Mouse (Mus musculus) ES-E14 (cell line): ENCODE results near the gene Tnrc6c. TPM values are rescaled to one million over a fixed set of nuclear protein-coding genes. Genes with fewer than 3 reads are reported as not detected.

Experiments used
- DNase-seq: peaks from one replicate; pipeline ENCODE4 v3.0.0-alpha.2; 2013; ENCODE audit warnings: low read depth, low spot score
- H3K27ac ChIP-seq: 2 replicates; pipeline ENCODE4 v1.5.1; 2012; ENCODE audit warnings: low read depth, mild to moderate bottlenecking, low read length, moderate library complexity, mixed read lengths; ENCODE audit not compliant: poor library complexity, insufficient read depth, severe bottlenecking
- H3K36me3 ChIP-seq: 2 replicates; pipeline ENCODE4 v1.6.1; 2012; ENCODE audit warnings: mild to moderate bottlenecking, low read length, moderate library complexity, mixed read lengths; ENCODE audit not compliant: control insufficient read depth, poor library complexity, insufficient read depth, severe bottlenecking
- H3K4me1 ChIP-seq, 2 experiments: fragments of 150-350 bp in 1 of 2; sonication (generic) in 1 of 2; 2 replicates each; pipeline ENCODE4 v1.6.1; 2012; ENCODE audit warnings: low read length in 2 of 2, mild to moderate bottlenecking in 1 of 2, mixed read lengths in 1 of 2; ENCODE audit not compliant: control insufficient read depth in 2 of 2, insufficient read depth in 2 of 2, poor library complexity in 1 of 2
- H3K4me3 ChIP-seq, 2 experiments: fragments of 150-350 bp in 1 of 2; sonication (generic) in 1 of 2; 2 replicates each; pipeline ENCODE4 v1.5.1; 2012; ENCODE audit warnings: low read length in 2 of 2, low read depth in 1 of 2, mild to moderate bottlenecking in 1 of 2, mixed read lengths in 1 of 2; ENCODE audit not compliant: insufficient read depth in 1 of 2, poor library complexity in 1 of 2, severe bottlenecking in 1 of 2
- H3K9ac ChIP-seq: 2 replicates; pipeline ENCODE4 v1.6.1; 2012; ENCODE audit warnings: low read depth, mild to moderate bottlenecking, low read length, mixed read lengths; ENCODE audit not compliant: poor library complexity, insufficient read depth, severe bottlenecking
- H3K9me3 ChIP-seq: fragments of 150-350 bp; sonication (generic); 2 replicates; pipeline ENCODE4 v1.6.1; 2012; ENCODE audit warnings: low read depth, mild to moderate bottlenecking, low read length; ENCODE audit not compliant: control insufficient read depth, insufficient read depth
- CHD2 ChIP-seq: IDR thresholded peaks from 2 replicates; pipeline ENCODE4 v1.6.1; 2014; ENCODE audit warnings: mild to moderate bottlenecking, low read depth, low read length, inconsistent platforms
- HCFC1 ChIP-seq: IDR thresholded peaks from 2 replicates; pipeline ENCODE4 v1.6.1; 2012; ENCODE audit warnings: low read length, inconsistent platforms, borderline replicate concordance; ENCODE audit not compliant: insufficient read depth
- MAFK ChIP-seq: IDR thresholded peaks from 2 replicates; pipeline ENCODE4 v1.6.1; 2014; ENCODE audit warnings: mild to moderate bottlenecking, low read depth, low read length, inconsistent platforms; ENCODE audit not compliant: insufficient read depth
- ZC3H11A ChIP-seq: IDR thresholded peaks from 2 replicates; pipeline ENCODE4 v1.6.1; 2012; ENCODE audit warnings: low read depth, mild to moderate bottlenecking, inconsistent platforms, low read length, borderline replicate concordance
- ZNF384 ChIP-seq: IDR thresholded peaks from 2 replicates; pipeline ENCODE4 v1.6.1; 2012; ENCODE audit warnings: low read depth, low read length, inconsistent platforms
- in situ Hi-C, 2 experiments: fragments of 600-800 bp; cut with MboI; formaldehyde crosslinking; loops; one replicate each; pipeline ENCODE4 v1.15.1; 2025; ENCODE audit warnings: low sequenced_read_pairs in 2 of 2, inconsistent platforms in 1 of 2; ENCODE audit not compliant: unreplicated experiment in 2 of 2
- total RNA-seq: library from RNA; depleted of rRNA; stranded (reverse); fragments of 300-350 nt; gene quantifications from 2 replicates; pipeline ENCODE4 v1.2.3, GENCODE M21; 2012

Tnrc6c gene
- total RNA-seq, 1 experiment, result 21.5 TPM

- in situ Hi-C loops, result no loop called here
- TF ChIP-seq HCFC1 (no peak), MAFK (no peak), ZNF384 (no peak), ZC3H11A (no peak), CHD2 (no peak)
Observed at GRCm38 (mm10) chr11:117728841-117729240, 74.8 kb downstream of the Tnrc6c start.

GRCm38 (mm10) chr11:117729341-117729740 is 75.3 kb downstream of the Tnrc6c start:
- Histone ChIP-seq H3K9ac (no peak overlapping the region), H3K4me3 (no peak overlapping the region), H3K36me3 (peaks cover 10% of the 10 kb centered on the region; the same call in 1 of the 2 replicates), H3K27ac (no peak overlapping the region), H3K9me3 (no peaks in the 10 kb centered on the region), H3K4me1 (peaks cover 0 to 6% of the 10 kb centered on the region in 2 experiments; a peak in 3 of 4 replicates)
- no peak for DNase-seq
- in situ Hi-C loops, result no loop called here
- no peak for TF ChIP-seq ZNF384
- TF ChIP-seq HCFC1, result no peak
- no peak for TF ChIP-seq MAFK
- TF ChIP-seq CHD2, result no peak
- no peak for TF ChIP-seq ZC3H11A

More at GRCm38 (mm10) chr11:117728841-117729240, 74.8 kb downstream of the Tnrc6c start:
- H3K4me1 ChIP-seq, result peaks cover 0 to 6% of the 10 kb centered on the region in 2 experiments; a peak in 3 of 4 replicates
- H3K27ac ChIP-seq, result no peak overlapping the region
- H3K36me3 ChIP-seq, result peaks cover 9% of the 10 kb centered on the region; the same call in 1 of the 2 replicates
- H3K9me3 ChIP-seq, result no peaks in the 10 kb centered on the region
- DNase-seq, result no peak
- H3K9ac ChIP-seq, result no peak overlapping the region
- H3K4me3 ChIP-seq, result no peak overlapping the region

- TF ChIP-seq HCFC1, result no peak
- TF ChIP-seq MAFK, result no peak
- TF ChIP-seq ZC3H11A, result no peak
- TF ChIP-seq CHD2, result no peak
- TF ChIP-seq ZNF384, result no peak
- Histone ChIP-seq H3K4me1 (peaks cover 0 to 6% of the 10 kb centered on the region in 2 experiments; a peak in 3 of 4 replicates), H3K36me3 (peaks cover 10% of the 10 kb centered on the region; the same call in 1 of the 2 replicates), H3K4me3 (no peak overlapping the region), H3K27ac (no peak overlapping the region), H3K9ac (no peak overlapping the region), H3K9me3 (no peaks in the 10 kb centered on the region)
- DNase-seq, result no peak
- in situ Hi-C loops, result no loop called here
Observed at GRCm38 (mm10) chr11:117729798-117730489, 75.9 kb downstream of the Tnrc6c start.

GRCm38 (mm10) chr11:117730490-117730838 is 76.4 kb downstream of the Tnrc6c start:
- in situ Hi-C loops, result no loop called here
- no peaks in the 10 kb centered on the region for H3K9me3 ChIP-seq
- TF ChIP-seq HCFC1, result no peak

More at GRCm38 (mm10) chr11:117730490-117730838, 76.4 kb downstream of the Tnrc6c start:
- H3K4me1 ChIP-seq, result peaks cover 0 to 6% of the 10 kb centered on the region in 2 experiments; a peak in 3 of 4 replicates
- H3K4me3 ChIP-seq, result no peak overlapping the region
- DNase-seq, result no peak
- no peak overlapping the region for H3K9ac ChIP-seq
- H3K36me3 ChIP-seq, result peaks cover 10% of the 10 kb centered on the region; the same call in 1 of the 2 replicates
- no peak overlapping the region for H3K27ac ChIP-seq
